Mouse (Mus musculus): ENCODE measurements around the gene Nme7. TPM values are rescaled to one million over a fixed set of nuclear protein-coding genes. Genes with fewer than 3 reads are reported as not detected.

Gene Nme7
- polyA plus RNA-seq, 1 experiment from 2014 or later: 30.5 TPM

Other genes starting within 250 kb of the Nme7 start
- gene Sell, start 242.1 kb upstream of the Nme7 start, polyA plus RNA-seq (2016; fragmentation: Nextera tagmentation; extraction: Ambion mirVana): 0.10 TPM in 1 of 2 replicates, not detected in the other
- not detected in 2 replicates for gene Selp, start 188.9 kb upstream of the Nme7 start, polyA plus RNA-seq (2016; fragmentation: Nextera tagmentation; extraction: Ambion mirVana)
- 0.13 and 0.34 TPM in 2 replicates for gene F5, start 152.3 kb upstream of the Nme7 start, polyA plus RNA-seq (2016; fragmentation: Nextera tagmentation; extraction: Ambion mirVana)
- gene Slc19a2, start 55.1 kb upstream of the Nme7 start, polyA plus RNA-seq (2016; fragmentation: Nextera tagmentation; extraction: Ambion mirVana): 10.7 and 11.1 TPM in 2 replicates
- 16.8 and 18.4 TPM in 2 replicates for gene Ccdc181, start 28.5 kb upstream of the Nme7 start, polyA plus RNA-seq (2016; fragmentation: Nextera tagmentation; extraction: Ambion mirVana)
- gene Blzf1, start 3.4 kb downstream of the Nme7 start, polyA plus RNA-seq (2016; fragmentation: Nextera tagmentation; extraction: Ambion mirVana): 26.5 and 28.9 TPM in 2 replicates
- gene Atp1b1, start 154.2 kb downstream of the Nme7 start, polyA plus RNA-seq (2016; fragmentation: Nextera tagmentation; extraction: Ambion mirVana): 45.5 and 50.5 TPM in 2 replicates